Mouse (Mus musculus) myocyte (in vitro differentiated cells): ENCODE data around the gene Smox.

Experiments
- CEBPB ChIP-seq: IDR thresholded peaks from 2 replicates; pipeline ENCODE4 v1.6.1; 2011; ENCODE audit warnings: mild to moderate bottlenecking, moderate library complexity; ENCODE audit not compliant: poor library complexity, insufficient read depth, severe bottlenecking
- E2F4 ChIP-seq: IDR thresholded peaks from one replicate; pipeline ENCODE4 v1.6.1; 2011; ENCODE audit warnings: mild to moderate bottlenecking, control low read depth, moderate library complexity; ENCODE audit not compliant: insufficient read depth
- MAX ChIP-seq: IDR thresholded peaks from one replicate; pipeline ENCODE4 v1.6.1; 2011; ENCODE audit warnings: low read depth, mild to moderate bottlenecking, control low read depth
- MYOG ChIP-seq, 3 experiments: IDR thresholded peaks; one replicate each; pipeline ENCODE4 v1.6.1; 2011; ENCODE audit warnings: control low read depth in 2 of 3, low read depth in 2 of 3, mild to moderate bottlenecking in 2 of 3; ENCODE audit not compliant: insufficient read length in 2 of 3, control insufficient read depth in 1 of 3, insufficient read depth in 1 of 3
- POLR2A ChIP-seq: IDR thresholded peaks from one replicate; pipeline ENCODE4 v1.6.1; 2011; ENCODE audit warnings: low read depth, mild to moderate bottlenecking, control low read depth, moderate library complexity; ENCODE audit not compliant: insufficient read length
- POLR2AphosphoS2 ChIP-seq: IDR thresholded peaks from one replicate; pipeline ENCODE4 v1.6.1; 2011; ENCODE audit warnings: low read depth, control low read depth; ENCODE audit not compliant: insufficient read length
- REST ChIP-seq: IDR thresholded peaks from one replicate; pipeline ENCODE4 v1.6.1; 2011; ENCODE audit warnings: mild to moderate bottlenecking, control low read depth, moderate library complexity; ENCODE audit not compliant: insufficient read depth, insufficient read length
- SRF ChIP-seq: IDR thresholded peaks from one replicate; pipeline ENCODE4 v1.6.1; 2011; ENCODE audit warnings: low read depth; ENCODE audit not compliant: control insufficient read depth, insufficient read length
- TCF12 ChIP-seq: IDR thresholded peaks from one replicate; pipeline ENCODE4 v1.6.1; 2011; ENCODE audit warnings: mild to moderate bottlenecking, control low read depth; ENCODE audit not compliant: poor library complexity, insufficient read depth, severe bottlenecking
- TCF3 ChIP-seq: IDR thresholded peaks from one replicate; pipeline ENCODE4 v1.6.1; 2011; ENCODE audit warnings: low read depth, control low read depth; ENCODE audit not compliant: insufficient read length
- USF1 ChIP-seq: IDR thresholded peaks from one replicate; pipeline ENCODE4 v1.6.1; 2011; ENCODE audit warnings: low read depth, mild to moderate bottlenecking, control low read depth, moderate library complexity

DNA sequence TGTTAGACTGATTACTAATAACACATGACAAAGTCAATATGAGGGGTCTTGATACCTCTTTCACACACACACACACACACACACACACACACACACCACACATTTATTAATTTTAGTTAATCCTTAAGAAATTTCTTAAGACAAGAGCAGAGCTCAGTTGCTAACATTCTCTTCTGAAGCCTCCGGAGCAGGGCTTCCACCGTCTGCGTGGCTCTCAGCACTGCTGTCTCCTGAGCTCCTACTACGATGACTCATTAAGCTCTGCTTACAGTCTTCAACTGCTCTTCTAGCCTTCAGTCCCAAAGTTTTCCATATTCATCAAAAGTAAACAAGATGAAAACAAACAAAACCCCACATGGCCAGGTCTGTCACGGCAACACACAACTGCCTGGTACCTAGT is 40.8 kb upstream of the Smox start:
- TF ChIP-seq E2F4 (no peak), TCF3 (no peak), MAX (no peak), POLR2A (no peak), POLR2AphosphoS2 (no peak), SRF (no peak), CEBPB (no peak), USF1 (no peak), TCF12 (no peak), MYOG (IDR thresholded peaks at IDR 0.05; ENCODE audit: control insufficient read depth in 1 of 3, insufficient read depth in 1 of 3, insufficient read length in 2 of 3, low read depth in 2 of 3) (no peak), REST (no peak)
